Mouse (Mus musculus): ENCODE measurements around the gene Tnfsfm13. TPM values are rescaled to one million over a fixed set of nuclear protein-coding genes. Genes with fewer than 3 reads are reported as not detected.
A peak's percentile ranks its signal among the peaks of the same experiment; 100 is the strongest.
"Not testable (repeated sequence)": the region's sequence is repeated elsewhere in the genome, so short reads cannot be mapped to it uniquely, and the experiment has no call there.

The Tnfsfm13 gene
- 1 to 10 TPM; 1.5 to 2.0 (median 1.8) TPM for total RNA-seq (2022)

GRCm38 (mm10) chr11:69695361-69696181, at the start of gene Tnfsfm13, which contains the start of gene Tnfsf12:
Gene Tnfsfm13, minus strand, starts transcription at chr11:69696098.
Gene Tnfsf12, minus strand, starts transcription at chr11:69695849.
- no peak for DNase-seq (ENCODE audit: low spot score in 2 of 2)

GRCm38 (mm10) chr11:69731408-69731807, 35.5 kb upstream of the Tnfsfm13 start:
- DNase-seq (ENCODE audit: low spot score in 2 of 2) = not testable (repeated sequence)

- DNase-seq (ENCODE audit: low spot score in 2 of 2) = no peak
Measured at GRCm38 (mm10) chr11:69729063-69729462, 33.2 kb upstream of the Tnfsfm13 start.

GRCm38 (mm10) chr11:69725951-69726350, 30.1 kb upstream of the Tnfsfm13 start:
- DNase-seq (ENCODE audit: low spot score in 2 of 2) = no peak

GRCm38 (mm10) chr11:69723074-69723473, 27.2 kb upstream of the Tnfsfm13 start:
- DNase-seq (ENCODE audit: low spot score in 2 of 2) = no peak

- no peak for DNase-seq (ENCODE audit: low spot score in 2 of 2)
Measured at GRCm38 (mm10) chr11:69720852-69721251, 25.0 kb upstream of the Tnfsfm13 start.

- DNase-seq (ENCODE audit: low spot score in 2 of 2) = no peak
Measured at GRCm38 (mm10) chr11:69719423-69719822, 23.5 kb upstream of the Tnfsfm13 start.

- no peak for DNase-seq (ENCODE audit: low spot score in 2 of 2)
Measured at GRCm38 (mm10) chr11:69718661-69719060, 22.8 kb upstream of the Tnfsfm13 start.

GRCm38 (mm10) chr11:69716953-69717352, 21.1 kb upstream of the Tnfsfm13 start:
- no peak for DNase-seq (ENCODE audit: low spot score in 2 of 2)

- DNase-seq (ENCODE audit: low spot score in 2 of 2) = peak in 1 of 2 experiments; percentile 38
Measured at GRCm38 (mm10) chr11:69715929-69716328, 20.0 kb upstream of the Tnfsfm13 start.

- no peak for DNase-seq (ENCODE audit: low spot score in 2 of 2)
Measured at GRCm38 (mm10) chr11:69715482-69715881, 19.6 kb upstream of the Tnfsfm13 start.

GRCm38 (mm10) chr11:69714636-69715329, 18.9 kb upstream of the Tnfsfm13 start:
- DNase-seq (ENCODE audit: low spot score in 2 of 2) = no peak

GRCm38 (mm10) chr11:69712954-69713672, 17.2 kb upstream of the Tnfsfm13 start:
- no peak for DNase-seq (ENCODE audit: low spot score in 2 of 2)

- DNase-seq (ENCODE audit: low spot score in 2 of 2) = no peak
Measured at GRCm38 (mm10) chr11:69711082-69711481, 15.2 kb upstream of the Tnfsfm13 start.

- no peak for DNase-seq (ENCODE audit: low spot score in 2 of 2)
Measured at GRCm38 (mm10) chr11:69710470-69710869, 14.6 kb upstream of the Tnfsfm13 start.

- no peak for DNase-seq (ENCODE audit: low spot score in 2 of 2)
Measured at GRCm38 (mm10) chr11:69709554-69710446, 13.9 kb upstream of the Tnfsfm13 start.

- no peak for DNase-seq (ENCODE audit: low spot score in 2 of 2)
Measured at GRCm38 (mm10) chr11:69708614-69709265, 12.8 kb upstream of the Tnfsfm13 start.

GRCm38 (mm10) chr11:69707873-69708381, 12.0 kb upstream of the Tnfsfm13 start:
- no peak for DNase-seq (ENCODE audit: low spot score in 2 of 2)

GRCm38 (mm10) chr11:69707480-69707847, 11.6 kb upstream of the Tnfsfm13 start:
- DNase-seq (ENCODE audit: low spot score in 2 of 2) = no peak
